Mouse (Mus musculus) liver, adult 2 months (tissue): Measurements from ENCODE around the gene Rtkn2. TPM values are rescaled to one million over a fixed set of nuclear protein-coding genes. Genes with fewer than 3 reads are reported as not detected.
A peak's percentile ranks its signal among the peaks of the same experiment; 100 is the strongest.

Experiments
- DNase-seq: peaks from one replicate; pipeline ENCODE4 v3.0.0-alpha.2; 2011; ENCODE audit warnings: low read depth, low spot score; ENCODE audit errors: extremely low read depth
- H3K27ac ChIP-seq: fragments of 200-500 bp; replicated peaks from 2 replicates; pipeline ENCODE4 v1.5.1; 2012; ENCODE audit warnings: low read depth, mild to moderate bottlenecking, control low read depth, inconsistent platforms, low read length; ENCODE audit not compliant: insufficient read depth
- H3K27me3 ChIP-seq: fragments of 200-500 bp; 2 replicates; pipeline ENCODE4 v1.6.1; 2012; ENCODE audit warnings: mild to moderate bottlenecking, moderate library complexity, low read length, inconsistent platforms; ENCODE audit not compliant: control insufficient read depth, insufficient read depth
- H3K36me3 ChIP-seq: fragments of 200-500 bp; 2 replicates; pipeline ENCODE4 v1.6.1; 2012; ENCODE audit warnings: low read length, inconsistent platforms; ENCODE audit not compliant: control insufficient read depth, insufficient read depth
- H3K4me1 ChIP-seq: fragments of 200-500 bp; 2 replicates; pipeline ENCODE4 v1.6.1; 2011; ENCODE audit warnings: low read length; ENCODE audit not compliant: control insufficient read depth, insufficient read depth
- H3K4me3 ChIP-seq: fragments of 200-500 bp; 2 replicates; pipeline ENCODE4 v1.5.1; 2011; ENCODE audit warnings: low read depth, mild to moderate bottlenecking, control low read depth, low read length, moderate library complexity; ENCODE audit not compliant: insufficient read depth
- H3K79me2 ChIP-seq: fragments of 200-500 bp; 2 replicates; pipeline ENCODE4 v1.6.1; 2012; ENCODE audit warnings: inconsistent platforms, mild to moderate bottlenecking, low read length, moderate library complexity; ENCODE audit not compliant: control insufficient read depth, insufficient read depth
- H3K9ac ChIP-seq: fragments of 200-500 bp; 2 replicates; pipeline ENCODE4 v1.6.1; 2012; ENCODE audit warnings: low read depth, mild to moderate bottlenecking, control low read depth, inconsistent platforms, low read length
- CTCF ChIP-seq: fragments of 200-500 bp; IDR thresholded peaks from 2 replicates; pipeline ENCODE4 v1.5.1; 2011; ENCODE audit warnings: low read depth, low read length, control low read depth
- POLR2A ChIP-seq: fragments of 200-500 bp; IDR thresholded peaks from 2 replicates; pipeline ENCODE4 v1.6.1; 2011; ENCODE audit warnings: low read length, control low read depth; ENCODE audit not compliant: insufficient read depth; ENCODE audit errors: extremely low read depth
- WGBS: fragments of 180-500 bp; shearing (Covaris S2); methylation state at CpG from one replicate; pipeline ENCODE4 v1.1.7; 2018; 5-methylcytosine and 5-hydroxymethylcytosine counted together
- polyA plus RNA-seq: library from polyadenylated mRNA; depleted of rRNA; stranded (reverse); fragments of >200 nt; gene quantifications from 2 replicates; pipeline ENCODE4 v1.2.3, GENCODE M21; 2012
- total RNA-seq: library from RNA; depleted of rRNA; stranded (reverse); fragments of >200 nt; gene quantifications from 2 replicates; pipeline ENCODE4 v1.2.3, GENCODE M21; 2014

Gene Rtkn2
- total and polyA plus RNA-seq, 2 experiments, result 0.09 TPM; not detected in 1

- Histone ChIP-seq H3K27me3 (no peaks in the 10 kb centered on the region), H3K36me3 (no peaks in the 10 kb centered on the region), H3K4me3 (no peak overlapping the region), H3K79me2 (no peaks in the 10 kb centered on the region), H3K9ac (no peak overlapping the region), H3K4me1 (no peaks in the 10 kb centered on the region), H3K27ac (no peak overlapping the region)
- 92% methylated on average over 13 of the region's 13 CpGs for WGBS
- DNase-seq, result no peak
- TF ChIP-seq CTCF (peak; percentile 9; the same call in 1 of the 2 replicates), POLR2A (no peak)
Observed at GRCm38 (mm10) chr10:68050882-68051281, 71.5 kb downstream of the Rtkn2 start.

- Histone ChIP-seq H3K9ac (no peak overlapping the region), H3K27me3 (no peaks in the 10 kb centered on the region), H3K36me3 (no peaks in the 10 kb centered on the region), H3K4me3 (no peak overlapping the region), H3K27ac (no peak overlapping the region), H3K4me1 (peaks cover 2% of the 10 kb centered on the region; the same call in 1 of the 2 replicates), H3K79me2 (no peaks in the 10 kb centered on the region)
- TF ChIP-seq POLR2A (no peak), CTCF (no peak)
- 94% methylated on average over 14 of the region's 14 CpGs for WGBS
- DNase-seq, result no peak
Observed at GRCm38 (mm10) chr10:68051316-68051933, 72.1 kb downstream of the Rtkn2 start.

GRCm38 (mm10) chr10:68052307-68052706, 72.9 kb downstream of the Rtkn2 start:
- H3K36me3 ChIP-seq, result no peaks in the 10 kb centered on the region
- no peak overlapping the region for H3K27ac ChIP-seq
- H3K4me3 ChIP-seq, result no peak overlapping the region
- TF ChIP-seq POLR2A, result no peak
- peak; percentile 11; the same call in 1 of the 2 replicates for TF ChIP-seq CTCF
- H3K4me1 ChIP-seq, result peaks cover 5% of the 10 kb centered on the region
- H3K9ac ChIP-seq, result no peak overlapping the region
- H3K27me3 ChIP-seq, result no peaks in the 10 kb centered on the region
- H3K79me2 ChIP-seq, result no peaks in the 10 kb centered on the region
- no peak for DNase-seq
- WGBS, result 95% methylated on average over 8 of the region's 8 CpGs

- peaks cover 11% of the 10 kb centered on the region for H3K4me1 ChIP-seq
- no peak overlapping the region for H3K9ac ChIP-seq
- no peaks in the 10 kb centered on the region for H3K79me2 ChIP-seq
- TF ChIP-seq CTCF, result no peak
- TF ChIP-seq POLR2A, result no peak
- H3K27me3 ChIP-seq, result no peaks in the 10 kb centered on the region
- DNase-seq, result no peak
- H3K36me3 ChIP-seq, result no peaks in the 10 kb centered on the region
- no peak overlapping the region for H3K4me3 ChIP-seq
- H3K27ac ChIP-seq, result no peak overlapping the region
- 93% methylated on average over 5 of the region's 5 CpGs for WGBS
Observed at GRCm38 (mm10) chr10:68054131-68054530, 74.8 kb downstream of the Rtkn2 start.

GRCm38 (mm10) chr10:68054706-68055105, 75.3 kb downstream of the Rtkn2 start:
- Histone ChIP-seq H3K4me3 (no peak overlapping the region), H3K27me3 (no peaks in the 10 kb centered on the region), H3K9ac (no peak overlapping the region), H3K36me3 (no peaks in the 10 kb centered on the region), H3K27ac (no peak overlapping the region), H3K79me2 (no peaks in the 10 kb centered on the region), H3K4me1 (peaks cover 12% of the 10 kb centered on the region)
- TF ChIP-seq POLR2A (no peak), CTCF (no peak)
- 95% methylated on average over 6 of the region's 6 CpGs for WGBS
- no peak for DNase-seq

- WGBS, result 24% methylated on average over 3 of the region's 3 CpGs
- no peaks in the 10 kb centered on the region for H3K27me3 ChIP-seq
- H3K4me3 ChIP-seq, result no peak overlapping the region
- H3K27ac ChIP-seq, result no peak overlapping the region; the same call in 1 of the 2 replicates
- H3K36me3 ChIP-seq, result no peaks in the 10 kb centered on the region
- H3K79me2 ChIP-seq, result no peaks in the 10 kb centered on the region
- peak; percentile 100 for DNase-seq
- no peak for TF ChIP-seq POLR2A
- no peak for TF ChIP-seq CTCF
- peaks cover 14% of the 10 kb centered on the region for H3K4me1 ChIP-seq
- H3K9ac ChIP-seq, result no peak overlapping the region
Observed at GRCm38 (mm10) chr10:68057841-68058240, 78.5 kb downstream of the Rtkn2 start.
